ENCODE assay signal across 8 mouse cellular contexts in genomic region chr7:29767058-29767686, GRCm38 (mm10). TPM values are rescaled to one million over a fixed set of nuclear protein-coding genes. Genes with fewer than 3 reads are reported as not detected.
A peak's percentile ranks its signal among the peaks of the same experiment; 100 is the strongest.
DNase-seq lines count a peak whose midpoint lies in the region; TF ChIP-seq lines count a peak whose summit lies in the region.

No protein-coding gene starts in this region.

- peak; percentile 83 for DNase-seq in adipocyte (ENCODE audit: low spot score)
- DNase-seq in gastrocnemius, adult 8-10 months (ENCODE audit: low spot score in 2 of 2): peak; percentile 64 to 66
- peak; percentile 63 for DNase-seq in hindlimb bud, embryonic 11.5 days (ENCODE audit: extremely low spot score, low read depth, low spot score)
- peak; percentile 69 to 80 for DNase-seq in left cerebral cortex, adult 8-10 months (ENCODE audit: low spot score in 2 of 2)
- peak; percentile 70 for DNase-seq in right cerebral cortex, postnatal 14 days
- DNase-seq in yolk sac, embryonic 10.5 days (ENCODE audit: low spot score): peak; percentile 86

- H3K27ac ChIP-seq in cortical plate, adult 2 months (ENCODE audit: insufficient read depth, low read length): peak overlapping the region; percentile 76; the same call in 1 of the 2 replicates

- H3K4me3 ChIP-seq in cortical plate, adult 2 months (ENCODE audit: insufficient read depth, low read length): peak overlapping the region; percentile 50
- peak overlapping the region; percentile 97 for H3K4me3 ChIP-seq in megakaryocyte, embryonic 14.5 days (replicated peaks)

- no peak for TF ChIP-seq CTCF in cortical plate, adult 2 months (IDR thresholded peaks at IDR 0.05; ENCODE audit: extremely low read depth, insufficient read depth, low read length)

- peak; percentile 55 for TF ChIP-seq POLR2A in cortical plate, adult 2 months (IDR thresholded peaks at IDR 0.05; ENCODE audit: extremely low read depth, insufficient read depth, low read length)

- H3K4me1 ChIP-seq in cortical plate, adult 2 months (ENCODE audit: control insufficient read depth, insufficient read depth, low read length): 0 out of 2 replicates have a peak, but pooled peaks cover 1% of the 10 kb centered on the region
- peaks cover 37% of the 10 kb centered on the region for H3K4me1 ChIP-seq in megakaryocyte, embryonic 14.5 days

- peaks cover 13% of the 10 kb centered on the region; the same call in 1 of the 2 replicates for H3K9me3 ChIP-seq in megakaryocyte, embryonic 14.5 days

- no peaks in the 10 kb centered on the region for H3K27me3 ChIP-seq in megakaryocyte, embryonic 14.5 days (replicated peaks)

- peaks cover 43% of the 10 kb centered on the region for H3K36me3 ChIP-seq in megakaryocyte, embryonic 14.5 days (replicated peaks; ENCODE audit: low read length)

RNA-seq across cellular contexts. Expression of gene Zfp84, which starts 1.2 kb away (rescaled TPM):
- 9.2 and 9.6 TPM in 2 replicates for polyA plus RNA-seq in cortical plate, adult 2 months (2012; rRNA removed)
- 1 to 10 TPM; 6.6 to 9.1 (median 7.4) TPM for total RNA-seq in gastrocnemius, adult 8-10 months (2022)
- 10 to 100 TPM; 16.7 to 18.4 (median 17.4) TPM for total RNA-seq in left cerebral cortex, adult 8-10 months (2022)
- 0.93 TPM in 1 of 2 replicates, not detected in the other for polyA plus RNA-seq in megakaryocyte, embryonic 14.5 days (2012; ENCODE audit: insufficient read depth, low replicate concordance)

RNA-seq across cellular contexts. Expression of gene Zfp30, which starts 16.6 kb away (rescaled TPM):
- 8.2 and 8.6 TPM in 2 replicates for polyA plus RNA-seq in cortical plate, adult 2 months (2012; rRNA removed)
- 1 to 10 TPM; 1.7 to 2.9 (median 2.5) TPM for total RNA-seq in gastrocnemius, adult 8-10 months (2022)
- total RNA-seq in left cerebral cortex, adult 8-10 months (2022): 10 to 100 TPM; 10.2 to 11.5 (median 11.0) TPM
- 0.37 TPM in 1 of 2 replicates, not detected in the other for polyA plus RNA-seq in megakaryocyte, embryonic 14.5 days (2012; ENCODE audit: insufficient read depth, low replicate concordance)

RNA-seq across cellular contexts. Expression of gene Catsperg2, which starts 40.3 kb away (rescaled TPM):
- polyA plus RNA-seq in cortical plate, adult 2 months (2012; rRNA removed): 0.08 TPM in 2 replicates
- total RNA-seq in gastrocnemius, adult 8-10 months (2022): not detected
- under 1 TPM in 1 of 4 experiments, not detected in 3; 0.16 TPM for total RNA-seq in left cerebral cortex, adult 8-10 months (2022)
- polyA plus RNA-seq in megakaryocyte, embryonic 14.5 days (2012; ENCODE audit: insufficient read depth, low replicate concordance): not detected in 2 replicates

RNA-seq across cellular contexts. Expression of gene Zfp790, which starts 48.7 kb away (rescaled TPM):
- 8.3 and 9.8 TPM in 2 replicates for polyA plus RNA-seq in cortical plate, adult 2 months (2012; rRNA removed)
- 1 to 10 TPM; 8.1 to 8.9 (median 8.6) TPM for total RNA-seq in gastrocnemius, adult 8-10 months (2022)
- 10 to 100 TPM; 20.5 to 23.8 (median 21.1) TPM for total RNA-seq in left cerebral cortex, adult 8-10 months (2022)
- polyA plus RNA-seq in megakaryocyte, embryonic 14.5 days (2012; ENCODE audit: insufficient read depth, low replicate concordance): 0.62 TPM in 1 of 2 replicates, not detected in the other

Comparison
In these comparisons a context has a peak if more than half of its experiments do, and no peak if none do; other contexts are left out.
1. Peak in every context shown above with its lines: DNase-seq, H3K4me3 ChIP-seq and H3K27ac ChIP-seq.